Comparison of ENCODE assay signal across 29 mouse cellular contexts in the genomic region with DNA sequence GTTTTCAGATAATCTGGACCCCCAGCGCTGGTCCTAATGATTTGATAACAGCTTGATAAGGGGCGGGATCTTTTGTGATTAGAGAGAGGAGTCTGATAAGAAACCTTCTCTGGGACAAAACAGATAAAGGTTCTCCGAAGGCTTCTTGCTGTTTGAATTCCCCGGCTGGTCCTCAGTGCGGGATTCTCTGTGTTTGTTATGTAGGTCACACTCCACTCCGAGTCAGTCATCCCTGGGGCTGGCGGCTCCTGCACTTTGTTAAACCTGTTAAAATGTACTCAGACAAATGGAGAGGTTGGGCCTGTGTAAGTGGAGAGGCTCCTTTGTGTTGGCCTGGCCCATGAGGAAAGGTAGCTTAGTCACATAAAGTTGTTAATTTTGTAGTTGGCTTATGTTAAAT.
DNase-seq lines count a peak whose midpoint lies in the region; ATAC-seq and TF ChIP-seq lines count a peak whose summit lies in the region.
"Had no signal": no experiment of that assay in that cellular context is flagged by ENCODE, and none has a peak within 500 bp of the region (broad histone marks: within the 10 kb centered on the region; RNA-seq: fewer than 3 reads in every experiment).

No protein-coding gene starts in this region.

- no peak overlapping the region for H3K27ac ChIP-seq in heart, embryonic 10.5 days
- no peak overlapping the region for H3K27ac ChIP-seq in heart, embryonic 13.5 days (replicated peaks)
- H3K27ac ChIP-seq: embryonic facial prominence, embryonic 12.5 days; embryonic facial prominence, embryonic 15.5 days; gastrocnemius, adult 2 months; heart, adult 2 months; heart, embryonic 15.5 days; hindbrain, embryonic 10.5 days; hindbrain, embryonic 13.5 days; intestine, embryonic 15.5 days had no signal

- peak overlapping the region; percentile 35; the same call in 1 of the 2 replicates for H3K4me2 ChIP-seq in heart, embryonic 13.5 days
- H3K4me2 ChIP-seq: embryonic facial prominence, embryonic 12.5 days; embryonic facial prominence, embryonic 15.5 days; heart, embryonic 15.5 days; hindbrain, embryonic 13.5 days; intestine, embryonic 15.5 days had no signal

- no peak for TF ChIP-seq CTCF in G1E (IDR thresholded peaks at IDR 0.05; ENCODE audit: low read depth, low read length)

- intact Hi-C loops in heart, postnatal 14 days (cut with DNase I) = no loop called here
- intact Hi-C loops in left cerebral cortex, postnatal 25 days (cut with DNase I) = no loop called here

- H3K9ac ChIP-seq in heart, embryonic 13.5 days = no peak overlapping the region; the same call in 1 of the 2 replicates
- H3K9ac ChIP-seq: embryonic facial prominence, embryonic 12.5 days; embryonic facial prominence, embryonic 15.5 days; forebrain, postnatal 0 days; heart, embryonic 15.5 days; hindbrain, embryonic 13.5 days; intestine, embryonic 15.5 days had no signal

- no peaks in the 10 kb centered on the region for H3K27me3 ChIP-seq in heart, embryonic 10.5 days (ENCODE audit: insufficient read depth, poor library complexity, severe bottlenecking)
- H3K27me3 ChIP-seq in heart, embryonic 13.5 days (replicated peaks) = no peaks in the 10 kb centered on the region
- no peaks in the 10 kb centered on the region for H3K27me3 ChIP-seq in G1E (ENCODE audit: insufficient read depth, low read length)
- H3K27me3 ChIP-seq: embryonic facial prominence, embryonic 12.5 days; embryonic facial prominence, embryonic 15.5 days; heart, embryonic 15.5 days; hindbrain, embryonic 13.5 days; intestine, embryonic 15.5 days had no signal

- no peak for ATAC-seq in heart, embryonic 13.5 days (ENCODE audit: extremely low read depth, insufficient number of reproducible peaks, low FRiP score, low TSS enrichment)
- peak; percentile 58; the same call in 1 of the 2 replicates for ATAC-seq in G1E (ENCODE audit: extremely low read depth, insufficient number of reproducible peaks, low FRiP score, poor library complexity, severe bottlenecking)
- ATAC-seq: activated CD4-positive, CD25-positive, alpha-beta regulatory T cell, adult 4 months; CD4-positive, CD25-positive, alpha-beta regulatory T cell, adult 4 months; forebrain, embryonic 14.5 days; forebrain, postnatal 0 days; hindbrain, embryonic 16.5 days; intestine, embryonic 15.5 days had no signal

- WGBS in heart, embryonic 10.5 days = 8% methylated on average over 7 of the region's 7 CpGs
- WGBS in heart, embryonic 13.5 days = 10% methylated on average over 7 of the region's 7 CpGs

- H3K4me1 ChIP-seq in heart, embryonic 10.5 days = peaks cover 9% of the 10 kb centered on the region
- H3K4me1 ChIP-seq in heart, embryonic 13.5 days = 0 out of 2 replicates have a peak, but pooled peaks cover 4% of the 10 kb centered on the region
- H3K4me1 ChIP-seq in G1E (ENCODE audit: insufficient read depth, low read depth, low read length) = peaks cover 34% of the 10 kb centered on the region
- H3K4me1 ChIP-seq: embryonic facial prominence, embryonic 12.5 days; embryonic facial prominence, embryonic 15.5 days; heart, embryonic 15.5 days; hindbrain, embryonic 10.5 days; hindbrain, embryonic 13.5 days; intestine, embryonic 15.5 days had no signal

- H3K9me3 ChIP-seq in heart, embryonic 10.5 days = no peaks in the 10 kb centered on the region
- no peaks in the 10 kb centered on the region for H3K9me3 ChIP-seq in heart, embryonic 13.5 days
- no peaks in the 10 kb centered on the region for H3K9me3 ChIP-seq in G1E (replicated peaks)
- H3K9me3 ChIP-seq: embryonic facial prominence, embryonic 12.5 days; embryonic facial prominence, embryonic 15.5 days; heart, embryonic 15.5 days; hindbrain, embryonic 10.5 days; intestine, embryonic 15.5 days had no signal

- no peak for DNase-seq in heart, embryonic 10.5 days (ENCODE audit: low spot score)
- no peak for DNase-seq in heart, postnatal 14 days
- DNase-seq in heart, adult 18-20 months = no peak
- DNase-seq in ES-CJ7 (ENCODE audit: low read depth, low spot score) (peak; percentile 7), G1E (ENCODE audit: low spot score) (no peak)
- DNase-seq in right cerebral cortex, postnatal 10 days (ENCODE audit: low spot score in 2 of 2) = no peak
- no peak for DNase-seq in left cerebral cortex, postnatal 25 days (ENCODE audit: low spot score in 2 of 2)
- DNase-seq: adrenal gland, adult 8-10 months; adrenal gland, postnatal 25 days; cerebellum, adult 2 months; cerebellum, adult 9-11 months; cerebellum, postnatal 25 days; forebrain, postnatal 0 days; gastrocnemius, adult 2 months; gastrocnemius, postnatal 14 days; heart, adult 2 months; heart, postnatal 36 days; kidney, adult 2 months had no signal

- H3K4me3 ChIP-seq in heart, embryonic 10.5 days = 0 out of 2 replicates have a peak overlapping the region, but pooled peaks have one; percentile 8
- H3K4me3 ChIP-seq in heart, embryonic 13.5 days = no peak overlapping the region
- H3K4me3 ChIP-seq in G1E (ENCODE audit: low read depth, low read length) = no peak overlapping the region; the same call in 1 of the 2 replicates
- H3K4me3 ChIP-seq: embryonic facial prominence, embryonic 12.5 days; embryonic facial prominence, embryonic 15.5 days; gastrocnemius, adult 2 months; heart, adult 2 months; heart, embryonic 15.5 days; hindbrain, embryonic 10.5 days; hindbrain, embryonic 13.5 days; intestine, embryonic 15.5 days had no signal

- no peaks in the 10 kb centered on the region for H3K36me3 ChIP-seq in heart, embryonic 10.5 days
- no peaks in the 10 kb centered on the region for H3K36me3 ChIP-seq in heart, embryonic 13.5 days
- peaks cover 13% of the 10 kb centered on the region for H3K36me3 ChIP-seq in G1E (replicated peaks)
- H3K36me3 ChIP-seq: embryonic facial prominence, embryonic 12.5 days; embryonic facial prominence, embryonic 15.5 days; heart, embryonic 15.5 days; hindbrain, embryonic 10.5 days; hindbrain, embryonic 13.5 days; intestine, embryonic 15.5 days had no signal
